In the genomic region with DNA sequence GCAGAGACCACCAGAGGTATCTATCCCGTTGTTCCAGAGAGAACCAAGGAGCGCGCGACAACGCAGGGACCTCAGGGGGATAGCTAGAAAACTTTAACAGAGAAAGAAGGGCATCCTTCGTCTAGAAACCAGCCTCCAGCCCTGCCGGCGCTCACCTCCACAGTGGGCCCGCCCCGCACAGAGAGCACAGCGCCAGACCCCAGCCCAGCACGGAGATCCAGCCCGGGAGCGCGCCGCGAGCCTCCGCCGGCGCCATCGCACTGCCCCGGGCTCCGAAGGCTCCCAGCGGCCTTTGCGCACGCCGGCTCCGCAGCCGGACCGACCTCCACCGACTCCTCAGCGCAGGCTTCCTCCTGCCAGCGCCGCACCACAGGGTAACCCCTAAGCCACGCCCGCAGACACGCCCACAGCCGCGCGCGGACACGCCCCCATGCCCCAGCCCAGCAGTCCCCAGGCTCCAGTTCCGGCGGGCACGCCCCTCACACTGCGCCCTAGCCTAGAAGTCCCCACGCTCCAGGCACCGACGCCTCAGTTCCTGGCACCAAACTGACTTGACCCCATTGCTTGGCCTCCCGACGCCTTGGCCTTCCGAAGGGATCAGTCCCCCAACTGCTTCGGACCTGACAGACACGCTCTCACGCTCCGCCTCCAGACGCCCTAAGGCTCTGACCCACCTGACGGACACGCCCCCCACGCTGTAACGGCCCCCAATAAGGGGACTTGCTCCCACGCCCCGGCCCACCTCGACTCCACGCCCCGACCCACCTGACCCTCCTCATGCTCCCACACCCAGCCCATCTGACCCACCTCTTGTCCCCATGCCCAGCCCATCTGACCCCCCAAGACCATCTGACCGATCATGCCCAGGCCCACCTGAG, we compare ENCODE assay signal across 8 mouse cellular contexts. TPM values are rescaled to one million over a fixed set of nuclear protein-coding genes. Genes with fewer than 3 reads are reported as not detected.
DNase-seq lines count a peak whose midpoint lies in the region; ATAC-seq and TF ChIP-seq lines count a peak whose summit lies in the region.
"Not testable (repeated sequence)": the region's sequence is repeated elsewhere in the genome, so short reads cannot be mapped to it uniquely, and the experiment has no call there.

A gene (minus strand): TSS at position 350 of the 878 bp plus-strand sequence.
A gene (minus strand): TSS at position 659 of the 878 bp plus-strand sequence.

- H3K36me3 ChIP-seq in CH12.LX (replicated peaks in 1 of 2; ENCODE audit: control insufficient read depth in 1 of 2, insufficient read depth in 1 of 2, low read length in 1 of 2); forebrain, embryonic 10.5 days (replicated peaks); heart, postnatal 0 days (replicated peaks; ENCODE audit: control insufficient read depth, insufficient read depth, low read length); kidney, embryonic 16.5 days (ENCODE audit: insufficient read depth, low read length): not testable (repeated sequence)

- dilution Hi-C loops in CH12.LX (cut with MboI; ENCODE audit: extremely low pct_ligation_motif_present, extremely low pct_unique_long_range_greater_than_20kb, low sequenced_read_pairs): not testable (repeated sequence)

- peak within 1 kb of the TSS; percentile 96 for H3K9ac ChIP-seq in CH12.LX (ENCODE audit: insufficient read depth, low read depth)
- peak within 1 kb of the TSS; percentile 58 for H3K9ac ChIP-seq in heart, postnatal 0 days (replicated peaks; ENCODE audit: low read depth, low read length)
- peak within 1 kb of the TSS; percentile 67 for H3K9ac ChIP-seq in kidney, embryonic 16.5 days (replicated peaks; ENCODE audit: low read length)

- not testable (repeated sequence) for H3K79me2 ChIP-seq in CH12.LX (replicated peaks; ENCODE audit: control insufficient read depth, extremely low read depth, insufficient read depth, poor library complexity, severe bottlenecking)

- not testable (repeated sequence) for TF ChIP-seq RAD21 in CH12.LX (IDR thresholded peaks at IDR 0.05; ENCODE audit: low read depth, low read length)

- H3K4me3 ChIP-seq in CH12.LX (replicated peaks in 1 of 3; ENCODE audit: low read depth in 2 of 3, low read length in 2 of 3, poor library complexity in 1 of 3): peak within 1 kb of the TSS; percentile 32 to 87 (median 64)
- peak within 1 kb of the TSS; percentile 58 for H3K4me3 ChIP-seq in forebrain, embryonic 10.5 days
- H3K4me3 ChIP-seq in heart, postnatal 0 days (ENCODE audit: low read depth, low read length): peak within 1 kb of the TSS; percentile 61
- peak within 1 kb of the TSS; percentile 60 for H3K4me3 ChIP-seq in kidney, embryonic 16.5 days (ENCODE audit: low read length)
- H3K4me3 ChIP-seq in lung, adult 2 months (replicated peaks; ENCODE audit: extremely low read depth, low read depth, low read length): peak within 1 kb of the TSS; percentile 28

- not testable (repeated sequence) for TF ChIP-seq CTCF in CH12.LX (conservative IDR thresholded peaks at IDR 0.05 in 1 of 2, IDR thresholded peaks at IDR 0.05 in 1 of 2; ENCODE audit: low read depth in 2 of 2, low read length in 2 of 2); heart, postnatal 0 days (IDR thresholded peaks at IDR 0.05; ENCODE audit: low read depth); lung, adult 2 months (IDR thresholded peaks at IDR 0.05; ENCODE audit: insufficient read depth, low read length)

- 2% methylated on average over 56 of the region's 67 CpGs for WGBS in forebrain, embryonic 10.5 days
- 2% methylated on average over 31 of the region's 67 CpGs for WGBS in heart, postnatal 0 days
- under 1% methylated on average over 33 of the region's 67 CpGs for WGBS in kidney, embryonic 16.5 days
- 1% methylated on average over 52 of the region's 67 CpGs for WGBS in lung, adult 2 months

- not testable (repeated sequence) for H3K27me3 ChIP-seq in CH12.LX (replicated peaks); forebrain, embryonic 10.5 days (ENCODE audit: poor library complexity, severe bottlenecking); heart, postnatal 0 days (ENCODE audit: control insufficient read depth, insufficient read depth, low read length); kidney, embryonic 16.5 days (ENCODE audit: insufficient read depth, low read length)

- peak; percentile 55; the same call in 1 of the 2 replicates for TF ChIP-seq POLR2A in CH12.LX (IDR thresholded peaks at IDR 0.05; ENCODE audit: low read depth, low read length)
- TF ChIP-seq POLR2A in lung, adult 2 months (IDR thresholded peaks at IDR 0.05; ENCODE audit: borderline replicate concordance, extremely low read depth, low read depth, low read length): not testable (repeated sequence)

- TF ChIP-seq EP300 in CH12.LX (IDR thresholded peaks at IDR 0.05; ENCODE audit: low read length); heart, postnatal 0 days (IDR thresholded peaks at IDR 0.05; ENCODE audit: low read depth): not testable (repeated sequence)

- H3K4me1 ChIP-seq in CH12.LX (ENCODE audit: control insufficient read depth in 1 of 2, insufficient read depth in 2 of 2); forebrain, embryonic 10.5 days; heart, postnatal 0 days (ENCODE audit: control insufficient read depth, insufficient read depth); kidney, embryonic 16.5 days (ENCODE audit: insufficient read depth, low read length); lung, adult 2 months (ENCODE audit: control insufficient read depth, insufficient read depth, low read length): not testable (repeated sequence)

- in situ Hi-C loops in CH12.LX (cut with MboI; ENCODE audit: low pct_ligation_motif_present, low pct_unique_long_range_greater_than_20kb, low sequenced_read_pairs): not testable (repeated sequence)

- H3K27ac ChIP-seq in CH12.LX (ENCODE audit: insufficient read depth, low read depth): not testable (repeated sequence)
- H3K27ac ChIP-seq in forebrain, embryonic 10.5 days: peak within 1 kb of the TSS; percentile 85
- H3K27ac ChIP-seq in heart, postnatal 0 days (ENCODE audit: low read depth): peak within 1 kb of the TSS; percentile 81
- H3K27ac ChIP-seq in kidney, embryonic 16.5 days (ENCODE audit: low read length): peak within 1 kb of the TSS; percentile 65; the same call in 1 of the 2 replicates

- peak within 1 kb of the TSS; percentile 82 for H3K4me2 ChIP-seq in CH12.LX (ENCODE audit: insufficient read depth, low read depth, poor library complexity, severe bottlenecking)
- H3K4me2 ChIP-seq in heart, postnatal 0 days (ENCODE audit: low read depth, low read length): peak within 1 kb of the TSS; percentile 62
- H3K4me2 ChIP-seq in kidney, embryonic 16.5 days (replicated peaks; ENCODE audit: low read depth, low read length): peak within 1 kb of the TSS; percentile 50

- not testable (repeated sequence) for H3K9me3 ChIP-seq in CH12.LX (replicated peaks; ENCODE audit: low read length); forebrain, embryonic 10.5 days; heart, postnatal 0 days (replicated peaks; ENCODE audit: control insufficient read depth, low read length); kidney, embryonic 16.5 days (ENCODE audit: low read length)

- not testable (repeated sequence) for DNase-seq in CH12.LX (ENCODE audit: extremely low read depth); heart, postnatal 0 days (ENCODE audit: low spot score)
- DNase-seq in c-Kit-negative CD71-positive TER-119-positive erythroid progenitor cells, embryonic 14.5 days (ENCODE audit: low read depth, low spot score): peak; percentile 22
- peak; percentile 32 for DNase-seq in forebrain, embryonic 10.5 days (ENCODE audit: extremely low spot score, low spot score)
- DNase-seq in lung, adult 2 months: peak; percentile 44
- peak; percentile 60 to 65 for DNase-seq in natural killer cell, adult 2 months (ENCODE audit: low spot score in 2 of 2)
- peak; percentile 50 for DNase-seq in testis, postnatal 10 days (ENCODE audit: low spot score)

- peak; percentile 98 for ATAC-seq in heart, postnatal 0 days (ENCODE audit: insufficient read depth, low read depth)
- ATAC-seq in kidney, embryonic 16.5 days (ENCODE audit: low FRiP score, low TSS enrichment): peak; percentile 98

TF ChIP-seq in CH12.LX, 34 proteins besides CTCF, POLR2A, EP300 and RAD21:
- peak; percentile 23; the same call in 1 of the 2 replicates for TF ChIP-seq TCF12 (IDR thresholded peaks at IDR 0.05; ENCODE audit: low read depth, low read length)

RNA-seq across cellular contexts. Expression of the first gene that starts in this region (rescaled TPM):
- 0.17 TPM in 1 of 2 replicates, not detected in the other for total RNA-seq in CH12.LX (2012; rRNA removed)
- not detected in 2 replicates for total RNA-seq in CH12.LX (2014; rRNA removed)
- polyA plus RNA-seq in CH12.LX (2012; ENCODE audit: insufficient read length, low read depth): 0.10 TPM in 1 of 2 replicates, not detected in the other
- polyA plus RNA-seq in forebrain, embryonic 10.5 days (2016; fragmentation: Nextera tagmentation; extraction: Ambion mirVana): 0.22 and 0.31 TPM in 2 replicates
- 6.4 TPM in 1 of 2 replicates, not detected in the other for total RNA-seq in heart, postnatal 0 days (2014; rRNA removed; ENCODE audit: low replicate concordance)
- polyA plus RNA-seq in heart, postnatal 0 days (2015; fragmentation: Nextera tagmentation; extraction: Ambion mirVana): 0.04 TPM in 1 of 2 replicates, not detected in the other
- 0.22 and 0.31 TPM in 2 replicates for polyA plus RNA-seq in kidney, embryonic 16.5 days (2015; fragmentation: Nextera tagmentation; extraction: Ambion mirVana)
- polyA plus RNA-seq in lung, adult 2 months (2012; rRNA removed): 1.7 and 2.9 TPM in 2 replicates

RNA-seq across cellular contexts. Expression of the second gene that starts in this region (rescaled TPM):
- total RNA-seq in CH12.LX (2012; rRNA removed) (33.0 and 53.2 TPM in 2 replicates), CH12.LX (2014; rRNA removed) (22.1 and 23.5 TPM in 2 replicates)
- 15.0 and 17.0 TPM in 2 replicates for polyA plus RNA-seq in CH12.LX (2012; ENCODE audit: insufficient read length, low read depth)
- 14.6 and 17.0 TPM in 2 replicates for polyA plus RNA-seq in forebrain, embryonic 10.5 days (2016; fragmentation: Nextera tagmentation; extraction: Ambion mirVana)
- 24.1 and 49.8 TPM in 2 replicates for total RNA-seq in heart, postnatal 0 days (2014; rRNA removed; ENCODE audit: low replicate concordance)
- polyA plus RNA-seq in heart, postnatal 0 days (2015; fragmentation: Nextera tagmentation; extraction: Ambion mirVana): 49.5 and 51.8 TPM in 2 replicates
- polyA plus RNA-seq in kidney, embryonic 16.5 days (2015; fragmentation: Nextera tagmentation; extraction: Ambion mirVana): 45.5 and 52.1 TPM in 2 replicates
- 50.1 and 50.6 TPM in 2 replicates for polyA plus RNA-seq in lung, adult 2 months (2012; rRNA removed)
